Mouse (Mus musculus) cerebellum, adult 11-12 months (tissue): ENCODE measurements around the gene Plcb1.

Source experiments
- DNase-seq: peaks from one replicate; pipeline ENCODE4 v3.0.0; 2022

Gene Plcb1

DNA sequence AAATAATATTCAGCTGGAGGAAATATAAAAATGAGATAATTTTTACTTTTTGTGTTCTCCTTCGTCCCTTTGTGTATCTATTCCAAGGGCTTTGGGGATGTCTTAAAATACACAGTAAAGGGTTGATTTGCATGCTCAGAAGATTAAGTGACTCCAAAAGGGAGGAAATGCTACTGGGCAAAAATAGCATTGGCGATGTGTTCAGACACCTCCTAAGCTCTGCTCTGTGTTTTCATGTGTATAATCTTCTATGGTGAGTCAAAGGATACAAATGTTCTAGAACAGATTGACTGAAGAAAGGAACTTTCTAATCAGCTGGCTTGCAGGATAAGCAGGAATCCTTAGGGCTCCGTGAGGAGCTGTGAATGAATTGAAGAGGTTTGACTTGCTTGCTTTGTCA, 129.2 kb downstream of the Plcb1 start:
- DNase-seq: no peak

DNA sequence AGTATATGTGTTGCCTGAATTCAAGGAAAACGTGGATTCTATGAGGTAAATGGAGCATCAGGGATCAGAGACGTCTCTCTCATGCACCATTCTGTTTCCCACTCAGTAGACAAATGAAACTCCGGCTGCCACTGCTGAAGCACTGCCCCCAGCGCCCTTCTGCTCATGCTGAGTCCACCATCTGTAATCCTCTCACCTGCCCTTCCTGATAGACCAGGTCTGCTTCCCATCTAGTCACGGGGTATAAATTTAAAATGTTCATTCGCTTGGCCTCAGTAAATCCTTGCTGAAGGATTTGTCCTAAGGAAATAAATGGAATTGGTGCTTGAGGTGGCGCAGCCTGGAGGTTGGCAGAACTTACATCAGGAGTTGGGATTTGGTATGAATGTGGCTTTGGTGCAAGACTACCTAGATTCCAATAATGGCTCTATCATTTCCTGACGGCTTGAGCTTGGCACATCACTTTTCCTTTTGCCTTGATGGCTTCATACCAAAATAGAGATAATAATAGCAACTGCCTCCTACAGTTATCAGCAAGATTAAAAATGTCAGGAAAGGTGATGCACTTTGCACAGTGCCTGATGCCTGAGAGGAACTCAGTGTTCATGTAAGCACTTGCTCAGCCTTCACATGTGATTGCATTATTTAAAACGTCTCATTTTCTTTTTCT, 134.9 kb downstream of the Plcb1 start:
- DNase-seq: peak; percentile 93

DNA sequence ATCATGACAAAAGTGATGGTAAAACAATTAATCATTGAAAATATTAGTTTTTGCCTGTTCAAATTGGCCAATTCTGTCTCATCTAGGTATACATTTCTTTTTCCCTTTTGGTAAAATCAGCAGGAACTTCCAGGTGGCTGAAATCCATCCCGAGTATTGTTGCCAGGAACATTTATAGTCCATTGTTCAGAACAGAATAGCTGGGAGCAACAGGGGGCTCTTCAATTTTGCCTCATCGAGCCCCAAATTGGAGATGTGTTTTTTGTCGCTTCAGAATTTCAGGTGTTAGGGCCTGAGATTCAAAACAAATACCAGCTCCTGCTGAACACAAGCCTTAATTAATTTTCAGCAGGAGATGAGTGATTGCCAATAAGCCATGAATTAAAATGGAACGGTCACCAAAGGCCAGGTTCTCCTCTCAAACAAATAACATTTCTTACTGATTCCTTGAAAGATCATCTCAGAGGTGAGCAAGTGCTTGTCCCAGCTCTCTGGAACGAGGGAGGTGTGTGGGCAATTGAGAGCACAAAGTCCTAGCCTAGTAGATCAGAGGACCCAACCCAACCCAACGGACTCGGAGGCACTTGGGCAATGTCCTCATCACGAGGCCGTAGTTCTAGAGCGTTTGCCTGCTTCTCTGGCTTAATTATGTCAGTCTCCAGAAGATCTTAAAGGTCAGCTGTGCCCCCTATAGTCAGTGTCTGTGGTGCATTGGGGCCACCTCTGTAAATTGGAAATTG, 136.9 kb downstream of the Plcb1 start:
- peak; percentile 39 for DNase-seq

DNA sequence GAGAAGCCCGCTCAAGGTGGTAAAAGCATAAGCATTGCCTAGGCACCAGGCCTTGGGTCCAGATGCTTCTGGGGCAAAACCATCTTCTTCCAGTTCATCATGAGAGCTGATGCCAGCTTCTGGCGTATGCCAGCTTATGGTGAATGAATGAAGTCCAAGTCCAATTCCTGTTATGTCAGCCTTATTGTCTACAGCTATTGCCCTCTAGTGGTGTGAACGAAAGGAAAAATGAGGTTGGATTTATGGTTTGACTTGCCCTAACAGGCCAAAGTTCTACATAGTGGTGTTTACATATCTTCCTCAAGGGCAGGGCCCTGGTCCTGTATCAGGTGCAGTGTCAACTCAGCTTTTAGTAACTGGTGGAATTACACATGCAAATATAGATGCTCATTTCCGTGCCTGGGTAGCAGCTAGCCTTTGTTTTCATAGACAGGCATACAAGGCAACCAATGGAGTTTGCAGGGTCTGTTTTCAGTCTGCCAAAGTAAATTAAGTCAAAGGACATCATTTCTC, 138.3 kb downstream of the Plcb1 start:
- no peak for DNase-seq

DNA sequence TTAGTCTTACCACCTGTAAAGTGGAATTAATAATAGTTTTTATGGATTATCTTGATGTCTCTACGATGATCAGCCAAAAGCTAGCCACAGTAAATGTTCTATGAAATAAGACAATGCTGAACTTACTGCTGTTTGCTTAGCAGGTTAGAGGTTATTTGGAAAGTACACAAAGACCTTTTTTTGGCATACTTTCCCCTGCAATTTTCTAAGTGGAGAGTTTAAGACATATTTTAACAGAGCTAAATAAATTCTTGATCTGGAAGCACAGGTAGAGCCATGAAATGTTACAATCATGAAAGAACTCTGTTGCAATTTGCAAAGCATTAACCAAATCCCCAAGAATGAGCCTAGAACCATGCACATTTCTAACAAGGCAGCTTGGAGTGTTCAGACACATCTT, 140.4 kb downstream of the Plcb1 start:
- no peak for DNase-seq

DNA sequence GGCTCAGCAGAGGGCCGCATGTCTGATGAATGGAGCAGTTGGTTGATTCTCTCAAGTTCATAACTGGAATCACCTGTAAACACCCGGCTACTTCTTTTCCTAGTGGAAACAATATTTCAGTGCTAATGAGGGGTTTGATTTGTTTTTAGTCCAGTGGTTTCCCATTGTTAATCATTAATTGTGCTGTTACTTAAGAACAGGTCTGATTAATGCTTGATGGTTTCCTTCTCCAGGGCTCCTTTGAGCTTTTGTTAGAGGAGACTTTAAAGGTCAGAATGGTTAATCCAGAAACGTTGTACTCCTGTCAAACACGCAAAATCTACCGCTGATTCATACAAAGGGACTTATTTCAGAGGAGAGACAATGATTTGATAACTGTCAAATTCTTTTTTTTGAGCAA, 141.2 kb downstream of the Plcb1 start:
- no peak for DNase-seq

DNA sequence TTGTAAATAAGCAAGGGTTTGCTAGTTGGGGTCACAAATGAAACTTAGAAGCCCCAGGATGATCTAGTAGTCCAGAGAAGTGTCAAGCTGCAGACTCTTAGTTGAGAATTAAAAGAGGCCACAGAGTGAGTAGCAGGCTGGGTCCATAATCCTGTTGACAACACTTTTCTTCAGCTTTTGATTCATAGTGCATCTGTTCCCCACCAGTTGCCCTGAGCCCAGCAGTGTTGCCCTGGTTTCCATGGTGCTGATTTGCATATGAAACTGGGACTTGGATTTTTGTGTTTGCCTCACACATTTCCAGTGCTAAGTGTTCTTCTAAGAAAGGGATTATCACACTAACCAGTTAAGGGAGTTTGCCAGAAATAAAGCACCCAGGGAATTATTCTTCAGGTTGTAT, 143.6 kb downstream of the Plcb1 start:
- no peak for DNase-seq

DNA sequence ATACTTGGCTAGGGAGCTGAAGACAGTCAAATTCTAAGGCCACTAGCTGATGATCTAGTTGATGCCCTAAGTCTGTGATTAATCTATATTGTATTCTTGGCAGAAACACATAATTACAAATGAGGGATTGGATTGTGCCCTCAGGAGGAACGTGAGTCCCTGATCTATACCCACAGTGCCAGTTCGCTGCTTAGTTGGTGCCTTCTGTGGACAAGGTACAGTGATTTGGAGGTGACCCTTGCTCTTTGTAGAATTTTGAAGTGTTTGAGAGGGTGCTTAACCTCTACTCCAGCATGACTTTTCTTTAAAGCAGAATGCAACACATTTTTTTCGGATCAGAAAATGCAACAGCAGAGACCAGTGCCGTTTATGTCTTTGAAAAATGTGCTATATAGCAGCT, 145.1 kb downstream of the Plcb1 start:
- DNase-seq: no peak

DNA sequence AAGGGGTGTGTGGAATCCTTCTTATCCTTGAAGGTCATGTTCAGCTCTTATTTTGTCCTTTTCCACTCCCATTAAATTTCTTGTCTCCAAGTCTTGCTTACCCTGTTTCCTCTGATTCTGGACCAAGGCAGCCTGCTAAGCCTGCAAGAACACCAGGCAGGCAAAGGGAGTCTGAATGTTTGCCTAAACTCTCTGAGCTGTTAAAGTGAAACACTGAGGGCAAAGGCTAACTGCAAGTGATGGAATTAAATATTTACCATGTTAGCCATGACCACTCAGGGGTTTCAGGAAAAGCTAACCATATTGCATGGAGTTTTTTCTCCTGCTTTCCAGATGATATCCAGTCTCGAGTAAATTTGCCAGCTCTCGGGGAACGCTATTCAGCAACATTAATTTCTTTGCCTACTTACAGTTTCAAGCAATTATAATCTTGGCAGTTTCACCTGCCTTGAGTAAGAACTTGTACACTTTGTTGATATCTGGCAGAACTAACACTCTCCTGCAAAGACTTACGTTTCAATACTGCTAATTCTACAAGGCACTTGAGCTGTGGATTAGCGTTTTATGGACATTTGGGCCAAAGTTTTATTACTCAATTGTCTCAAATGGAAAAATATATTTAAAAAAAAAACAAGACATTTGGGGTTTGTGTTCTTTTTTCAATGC, 146.0 kb downstream of the Plcb1 start:
- no peak for DNase-seq

DNA sequence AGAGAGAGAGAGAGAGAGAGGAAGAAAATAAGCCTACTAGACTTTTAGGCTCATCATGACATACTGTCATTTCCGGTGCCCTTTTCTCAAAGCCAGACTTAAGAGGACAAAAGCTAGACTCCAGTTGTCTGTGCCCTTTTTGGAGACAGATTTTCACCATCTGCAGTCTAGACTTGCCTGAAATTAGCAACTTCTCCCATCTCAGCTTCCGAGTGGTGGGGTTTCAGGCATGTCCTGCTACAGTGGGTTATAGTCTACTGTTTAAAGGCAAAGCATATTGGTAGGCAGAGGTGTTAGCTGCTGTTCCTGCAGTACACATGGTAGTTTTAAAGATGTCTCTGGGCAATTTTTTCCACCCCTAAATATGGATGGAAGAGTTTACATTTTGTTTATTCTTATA, 149.6 kb downstream of the Plcb1 start:
- no peak for DNase-seq

DNA sequence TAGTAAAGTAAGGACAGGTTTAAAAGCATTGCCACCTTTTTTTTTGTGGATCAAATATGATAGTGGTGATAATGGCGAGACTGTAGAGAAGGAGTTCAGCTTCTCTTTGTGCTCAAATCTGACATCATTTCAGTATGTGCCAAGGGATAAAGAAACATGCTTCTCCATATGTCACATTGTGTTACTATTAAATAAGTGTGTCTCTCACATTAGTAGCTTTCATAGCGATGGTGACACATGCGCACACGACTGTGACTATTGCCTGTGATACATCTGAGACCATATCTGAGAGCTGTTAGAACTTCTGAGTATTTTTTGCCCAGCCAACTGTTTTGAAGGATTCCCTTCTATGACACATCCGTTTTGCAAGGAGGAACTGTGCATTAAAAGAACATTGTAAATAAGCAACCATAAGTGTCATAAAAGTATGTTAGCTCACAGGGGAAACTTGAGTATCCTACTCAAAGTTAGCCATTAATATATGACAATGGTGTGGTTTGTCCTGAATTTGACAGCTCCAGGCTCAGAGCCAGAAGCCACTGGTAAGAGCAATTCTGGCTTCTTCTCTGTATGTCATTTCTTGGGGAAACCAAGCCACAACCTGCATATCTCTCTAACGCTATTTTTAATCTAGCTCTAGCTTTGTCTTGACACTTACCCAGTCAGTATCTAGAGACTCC, 150.2 kb downstream of the Plcb1 start:
- no peak for DNase-seq

DNA sequence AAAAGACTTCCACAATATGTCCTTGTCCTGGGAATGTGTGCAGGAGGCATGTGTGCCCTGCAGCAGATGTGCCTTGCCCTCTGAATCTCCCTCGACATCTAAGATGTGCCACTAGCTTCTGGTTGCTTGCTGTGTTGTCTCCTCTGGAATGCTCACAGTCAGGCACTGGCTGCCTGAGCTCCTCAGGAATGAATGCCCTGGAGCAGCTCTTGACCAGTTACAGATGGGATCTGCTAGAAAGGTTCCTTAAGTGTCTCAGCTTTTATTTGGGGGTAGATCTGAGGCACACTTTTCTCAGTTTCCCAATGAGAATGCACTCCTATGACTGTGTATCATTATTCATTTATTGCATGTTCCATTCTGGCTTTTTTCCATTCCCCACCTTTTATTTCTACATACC, 151.8 kb downstream of the Plcb1 start:
- DNase-seq: no peak

DNA sequence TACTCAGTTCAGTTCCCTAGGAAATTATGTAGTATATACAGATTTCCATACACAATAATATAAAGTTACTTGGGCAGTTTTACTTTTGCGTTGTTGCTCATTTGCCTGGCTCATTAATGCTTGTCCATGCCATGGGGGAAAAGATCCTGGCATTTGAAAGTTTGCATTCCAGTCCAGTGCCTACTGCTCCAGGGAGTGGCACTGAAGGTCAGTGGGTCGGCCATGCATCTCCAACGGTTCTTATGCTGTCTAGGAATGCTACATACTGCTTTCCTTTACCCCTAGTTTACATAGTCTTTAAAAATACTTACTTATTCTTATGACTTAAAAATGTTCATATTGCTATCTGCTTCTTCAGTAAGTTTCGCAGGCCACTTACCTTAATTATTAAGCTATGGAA, 156.2 kb downstream of the Plcb1 start:
- no peak for DNase-seq

DNA sequence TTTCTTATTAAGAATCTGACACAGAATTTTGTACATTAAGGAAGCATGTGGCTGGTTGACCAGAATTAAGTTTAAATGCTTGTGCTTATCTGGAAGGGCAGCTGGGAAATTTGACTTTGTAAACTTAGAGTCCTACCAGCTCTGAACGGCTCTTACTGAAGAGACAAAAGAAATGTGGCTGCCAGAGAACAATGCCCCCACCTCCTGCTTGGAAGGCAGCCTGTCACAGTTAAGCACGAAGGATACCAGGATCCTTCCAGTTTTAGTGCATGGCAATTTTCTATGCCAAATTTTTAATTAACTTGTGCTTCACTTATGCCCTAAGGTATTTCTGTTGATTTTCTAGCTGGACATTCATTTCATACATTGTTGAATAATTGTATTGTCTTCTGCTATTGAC, 157.1 kb downstream of the Plcb1 start:
- no peak for DNase-seq

DNA sequence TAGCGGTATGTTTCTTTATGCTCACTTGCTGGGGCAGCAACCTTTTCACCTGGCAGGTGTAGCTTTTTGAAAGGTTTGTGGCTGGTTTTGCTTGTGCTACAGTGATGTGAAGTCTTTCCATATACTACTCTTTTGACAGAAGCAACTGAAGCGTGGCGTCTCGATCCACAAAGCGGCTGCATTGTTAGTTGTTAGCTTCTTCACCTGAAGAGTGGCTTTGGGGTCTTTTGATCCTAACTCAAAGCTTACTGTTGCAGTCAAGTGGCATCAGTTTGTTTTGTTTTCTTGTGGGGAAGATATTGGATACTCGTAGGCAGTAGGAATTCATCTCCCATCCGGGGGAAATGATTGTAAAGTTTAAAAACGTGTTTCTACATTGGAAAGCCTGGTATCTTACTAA, 160.5 kb downstream of the Plcb1 start:
- DNase-seq: no peak

DNA sequence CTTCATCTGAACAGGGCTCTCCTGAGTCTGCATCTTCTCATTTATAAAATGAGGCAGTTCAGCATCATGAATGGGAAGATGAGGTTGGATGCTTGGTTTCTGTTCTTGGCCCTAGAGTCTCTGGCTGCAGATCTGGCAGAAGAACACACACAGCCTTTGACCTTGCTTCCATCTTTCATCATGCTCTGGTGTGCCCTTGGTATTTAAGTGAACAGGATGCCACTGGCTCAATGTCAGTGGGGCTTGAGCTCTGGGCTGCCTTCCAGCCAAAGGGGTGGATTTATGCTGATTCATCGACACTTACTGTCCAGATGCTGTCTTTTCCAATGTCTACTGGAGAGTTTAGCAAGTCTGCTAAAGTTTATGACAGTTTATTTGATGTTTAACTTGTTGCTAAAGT, 161.0 kb downstream of the Plcb1 start:
- no peak for DNase-seq

DNA sequence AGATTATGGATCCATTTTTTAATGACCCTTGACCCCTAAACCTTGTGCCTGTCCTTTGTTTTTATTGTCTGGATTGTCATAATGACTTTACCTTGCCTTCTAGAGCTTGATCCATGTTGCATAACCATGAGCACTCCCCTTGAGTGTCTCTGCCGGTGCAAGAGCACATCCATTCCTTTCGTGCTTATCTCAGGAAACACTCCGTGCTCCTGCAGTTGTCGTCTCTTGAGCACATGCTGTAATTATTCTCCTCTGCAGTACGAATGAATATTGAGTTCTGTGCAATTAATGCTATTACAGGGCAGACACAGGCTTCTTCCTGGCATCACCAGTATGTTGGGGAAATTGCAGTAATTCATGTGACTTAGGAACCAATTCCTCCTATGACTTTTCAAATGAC, 166.2 kb downstream of the Plcb1 start:
- DNase-seq: no peak

DNA sequence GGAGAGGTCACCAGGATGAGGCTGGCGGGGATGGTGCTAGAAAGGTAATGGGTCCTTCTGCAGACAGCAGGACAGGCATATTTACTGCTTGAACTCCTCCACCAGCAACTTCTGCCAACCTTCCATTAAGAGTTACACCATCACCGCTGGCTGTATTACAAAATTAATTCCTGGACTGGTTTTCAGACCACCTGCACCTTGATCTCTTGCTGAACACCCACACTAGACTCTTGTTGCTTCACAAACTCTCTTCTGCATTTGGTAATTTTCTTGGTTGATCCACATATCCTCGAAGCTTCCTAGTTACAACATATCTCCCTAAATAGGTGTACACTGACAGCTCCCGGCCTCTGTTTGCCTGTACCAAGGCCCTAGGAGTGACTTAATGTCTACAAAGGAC, 170.6 kb downstream of the Plcb1 start:
- no peak for DNase-seq

DNA sequence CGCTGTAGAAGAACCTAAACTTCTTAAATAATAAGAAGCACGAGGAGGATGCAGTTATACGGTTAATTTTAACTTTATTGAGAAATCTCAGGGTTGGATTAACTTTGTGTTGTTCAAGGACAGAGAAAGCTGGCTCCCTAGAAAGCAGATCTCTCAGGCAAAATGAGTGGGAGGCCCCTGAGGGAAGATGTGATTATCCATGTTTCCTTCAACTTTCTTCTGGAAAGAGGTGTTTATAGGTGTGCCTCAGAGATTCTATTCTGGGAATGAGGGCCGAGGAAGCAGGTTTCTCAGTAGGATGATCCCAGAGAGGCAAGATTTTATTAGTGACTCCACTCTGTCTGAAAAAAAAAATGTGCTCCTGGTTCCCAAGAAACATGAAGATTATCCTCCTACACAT, 180.3 kb downstream of the Plcb1 start:
- DNase-seq: no peak

DNA sequence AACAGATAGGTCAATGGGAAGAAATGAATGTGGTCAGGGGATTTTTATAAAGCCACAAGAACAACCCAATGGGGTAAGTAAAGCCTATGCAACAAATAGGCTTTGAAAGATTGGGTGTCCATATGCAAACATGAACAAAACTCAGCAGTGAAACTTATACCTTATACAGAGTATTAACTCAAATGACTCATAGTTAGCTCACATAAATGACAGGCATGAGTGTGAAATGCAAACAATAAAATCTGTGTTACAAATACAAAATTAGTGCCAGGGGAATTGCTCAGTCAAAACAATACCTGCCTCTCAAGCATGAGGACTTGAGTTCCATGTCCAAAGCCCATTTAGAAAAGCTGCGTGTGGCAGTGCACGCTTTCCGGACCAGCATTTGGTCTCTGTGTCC, 182.5 kb downstream of the Plcb1 start:
- no peak for DNase-seq

DNA sequence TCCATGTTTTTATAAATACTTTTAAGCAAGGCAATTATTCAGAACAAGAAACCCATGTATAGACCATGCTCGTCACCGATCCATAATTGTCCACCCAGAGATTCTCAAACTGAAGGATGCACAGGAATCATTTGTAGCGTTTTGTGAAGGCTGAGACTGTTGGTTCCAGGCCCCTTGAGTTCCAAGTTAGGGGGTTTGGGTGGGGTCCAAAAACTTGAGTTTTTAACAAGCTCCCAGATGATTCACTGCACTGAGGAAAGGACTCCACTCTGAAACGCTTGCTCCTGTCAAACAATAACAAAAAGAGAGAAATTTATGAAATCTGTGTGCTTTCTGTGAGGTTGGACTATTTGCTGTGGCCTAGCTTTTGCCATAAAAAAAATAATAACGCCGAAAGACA, 186.5 kb downstream of the Plcb1 start:
- DNase-seq: no peak

DNA sequence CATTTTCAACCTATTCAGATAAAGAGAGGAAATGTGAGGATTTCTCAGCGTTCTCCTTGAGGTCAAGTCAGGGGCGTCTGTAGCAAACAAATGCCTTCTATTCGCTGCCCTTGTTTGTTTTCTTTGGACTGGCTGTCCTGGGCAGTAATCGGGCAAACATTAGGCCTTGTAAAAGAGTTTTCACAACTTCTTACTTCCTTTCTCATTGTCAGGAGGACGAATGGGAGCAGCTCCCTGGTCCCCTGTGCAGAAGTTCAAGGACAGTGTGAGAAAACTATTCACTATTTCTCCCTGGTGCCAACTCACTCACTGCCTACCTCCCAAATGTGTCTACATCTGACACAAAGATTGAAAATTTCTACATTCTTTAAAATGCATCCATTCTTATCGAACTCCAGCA, 188.8 kb downstream of the Plcb1 start:
- no peak for DNase-seq

DNA sequence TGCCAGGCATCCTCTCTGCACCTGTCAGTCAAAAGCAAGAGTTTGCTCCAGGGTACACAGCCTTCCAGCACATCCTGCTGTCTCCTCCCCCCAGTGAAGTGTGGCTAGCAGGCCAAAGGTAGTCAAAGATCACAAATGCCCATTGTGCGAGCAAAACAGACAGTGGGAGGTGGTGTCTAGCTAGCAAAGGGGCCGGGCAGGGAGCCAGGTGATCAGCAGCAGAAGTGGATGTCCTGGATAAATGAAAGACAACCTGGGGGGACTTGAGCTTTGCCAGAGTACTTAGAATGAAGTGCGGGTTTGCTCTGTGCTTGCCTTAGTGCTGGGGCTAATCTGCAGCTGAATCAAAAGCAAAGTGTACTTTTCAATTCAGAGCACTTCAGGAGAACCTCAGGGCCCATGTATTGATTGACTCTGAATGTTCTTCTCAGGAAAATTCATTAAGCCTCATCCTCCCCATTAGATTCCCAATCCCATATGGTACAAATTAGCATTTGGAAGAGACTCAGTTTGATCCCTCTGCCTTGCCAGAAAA, 191.0 kb downstream of the Plcb1 start:
- DNase-seq: peak; percentile 57
